Mouse (Mus musculus): ENCODE data around the gene Tmem205.

DNA sequence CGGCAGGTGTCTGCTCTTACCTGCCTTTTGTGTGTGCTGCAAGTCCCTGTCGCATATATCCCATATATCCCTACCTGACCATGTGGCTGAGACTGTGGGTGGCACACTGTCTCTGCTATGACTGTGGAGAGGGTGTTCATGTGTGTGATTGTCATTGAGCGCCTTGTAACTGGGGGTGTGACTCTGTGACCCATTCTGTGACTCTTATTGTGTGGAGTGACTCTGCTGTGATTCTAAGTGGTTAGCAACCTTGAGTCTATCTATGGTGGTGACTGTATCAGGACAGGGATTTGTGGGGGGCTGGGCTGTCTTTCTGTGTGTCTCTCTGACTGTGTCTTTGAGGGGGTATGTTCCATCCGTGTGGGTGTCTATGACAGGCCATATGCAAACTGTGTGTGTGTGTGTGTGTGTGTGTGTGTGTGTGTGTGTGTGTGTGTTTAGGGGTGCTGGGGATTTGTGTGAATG, 10.4 kb upstream of the Tmem205 start:
- TF ChIP-seq POLR2A (IDR thresholded peaks at IDR 0.05; ENCODE audit: insufficient read depth, low read depth, low read length) (no peak), CTCF (IDR thresholded peaks at IDR 0.05; ENCODE audit: insufficient read depth, low read depth, low read length) (no peak)
